Mouse (Mus musculus) liver, postnatal 0 days (tissue): ENCODE results near the gene Btbd9.

Experiments
- CTCF ChIP-seq: sonication (generic); IDR thresholded peaks from 2 replicates; pipeline ENCODE4 v1.5.1; 2016; ENCODE audit warnings: antibody characterized with exemption, low read depth
- EP300 ChIP-seq: IDR thresholded peaks from 2 replicates; pipeline ENCODE4 v1.6.1; 2016; ENCODE audit warnings: antibody characterized with exemption, low read depth, mild to moderate bottlenecking

DNA sequence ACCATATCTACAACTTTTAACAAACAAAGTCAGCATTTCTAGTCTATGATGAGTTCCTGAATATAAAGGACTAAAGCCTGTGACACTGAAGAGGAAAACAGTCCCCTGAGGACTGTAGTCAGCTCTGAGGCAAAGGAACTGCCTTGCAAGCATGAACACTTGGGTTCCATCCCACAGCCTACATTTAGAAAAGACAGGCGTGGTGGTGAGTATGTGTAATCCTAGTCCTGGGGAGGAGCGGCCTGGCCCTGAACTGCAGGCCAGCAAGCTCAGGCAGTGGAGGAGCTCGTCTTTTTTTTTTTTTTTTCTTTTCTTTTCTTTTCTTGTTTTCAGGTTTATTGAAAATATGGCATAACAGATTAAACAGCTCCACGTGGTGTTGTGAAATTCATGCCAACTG, 181.0 kb downstream of the Btbd9 start:
- TF ChIP-seq CTCF (no peak), EP300 (no peak)
